Mouse (Mus musculus) frontal cortex, postnatal 36 days (tissue): Measurements from ENCODE around the gene Drap1.
A peak's percentile ranks its signal among the peaks of the same experiment; 100 is the strongest.

Experiments
- DNase-seq, 2 experiments: peaks; one replicate each; pipeline ENCODE4 v3.0.0; 2022; ENCODE audit warnings: low spot score in 2 of 2

The Drap1 gene

DNA sequence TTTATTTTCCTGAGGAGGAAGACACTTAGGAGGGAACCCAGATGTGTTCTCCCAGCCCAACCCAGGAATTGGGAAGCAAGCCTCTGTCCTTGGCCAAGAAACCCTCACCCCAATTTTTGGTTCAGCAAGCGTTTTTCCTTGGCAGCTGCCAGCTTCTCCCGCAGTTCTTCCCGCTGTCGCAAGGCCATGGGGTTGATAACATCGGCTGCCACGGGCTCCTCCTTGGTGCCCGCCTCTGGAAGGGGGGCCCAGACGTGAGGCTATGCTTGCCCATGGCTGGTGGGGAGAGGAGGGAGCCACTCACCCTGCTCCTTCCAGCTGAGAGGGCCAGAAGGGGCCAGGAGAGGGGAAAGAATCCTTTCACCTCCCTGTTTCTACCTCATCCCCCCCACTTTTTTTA is 40.1 kb downstream of the Drap1 start:
- no peak for DNase-seq

DNA sequence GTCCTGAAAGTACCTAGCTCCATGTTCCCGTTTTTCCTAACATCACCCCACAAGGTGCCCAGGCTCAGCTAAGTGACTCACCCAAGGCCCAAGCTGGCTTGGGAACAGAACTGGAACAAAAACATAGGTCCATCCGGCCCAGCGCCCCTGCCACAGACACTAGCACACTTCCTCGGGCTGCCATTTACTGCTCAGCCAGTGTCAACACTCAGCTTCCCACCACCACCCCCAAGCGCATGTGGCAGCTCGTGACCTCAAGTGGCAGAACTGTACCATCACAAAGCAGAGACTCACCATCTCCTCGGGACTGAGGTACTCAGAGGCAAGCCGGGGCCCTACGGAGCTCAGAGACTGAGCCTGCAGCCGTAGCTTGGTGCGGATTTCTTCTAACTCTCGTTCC is 41.5 kb downstream of the Drap1 start:
- DNase-seq, result no peak

DNA sequence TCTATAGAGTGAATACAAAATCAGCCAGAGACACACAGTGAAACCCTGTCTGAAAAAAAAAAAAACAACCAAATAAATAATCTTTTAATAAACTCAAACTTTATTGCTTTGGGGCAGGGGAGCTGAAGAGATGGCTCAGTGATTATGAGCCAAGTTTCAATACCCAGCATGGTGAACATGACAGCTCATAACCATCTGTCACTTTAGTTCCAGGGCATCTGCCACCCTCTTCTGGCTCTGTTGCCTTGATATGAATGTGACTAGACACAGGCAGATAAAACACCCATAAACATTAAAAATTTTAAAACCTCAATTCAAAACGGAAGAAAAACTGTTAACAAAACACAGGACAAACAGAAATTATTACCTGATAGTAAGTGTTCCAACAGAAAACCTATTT is 47.3 kb downstream of the Drap1 start:
- no peak for DNase-seq

DNA sequence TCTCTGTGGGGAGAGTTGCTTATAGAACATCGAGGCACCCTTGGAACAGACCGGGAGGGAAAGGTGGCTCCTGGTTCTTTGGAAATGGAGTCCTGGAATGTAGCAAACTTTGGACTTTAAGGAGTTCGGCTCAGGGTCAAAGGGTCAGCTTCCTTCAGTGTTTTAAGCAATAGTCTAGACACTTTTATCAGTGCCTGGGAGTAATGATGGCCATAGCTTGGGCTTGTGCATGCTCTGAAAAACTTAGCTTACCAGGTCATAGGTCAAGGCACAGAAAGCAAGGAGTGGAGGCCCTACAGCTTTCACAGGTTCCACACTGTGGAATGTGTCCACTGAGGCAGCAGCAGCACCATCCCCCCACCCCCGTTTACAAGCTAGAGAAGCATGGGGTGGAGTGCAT is 50.0 kb downstream of the Drap1 start:
- no peak for DNase-seq

DNA sequence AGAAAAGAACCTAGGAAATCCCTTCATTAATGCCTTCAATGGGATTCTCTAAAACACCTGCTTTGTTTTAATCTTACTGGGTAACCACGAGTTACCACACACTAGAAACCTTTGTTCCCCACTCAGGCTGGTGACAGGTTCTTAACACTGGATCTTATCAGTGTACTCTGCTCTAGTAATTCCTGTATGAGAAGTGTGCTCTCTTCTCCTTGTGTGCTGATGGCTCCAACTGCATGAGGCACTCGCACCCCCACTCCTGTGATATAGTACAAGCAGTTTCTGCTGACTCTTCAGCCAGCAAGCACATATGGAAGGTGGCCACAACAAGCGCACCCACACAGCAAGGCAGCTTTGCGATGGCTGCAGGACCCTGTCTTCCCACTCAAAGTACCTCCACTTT is 50.6 kb downstream of the Drap1 start:
- peak in 1 of 2 experiments; percentile 8 for DNase-seq
